13 mouse cellular contexts compared by ENCODE assay signal in the genomic region with DNA sequence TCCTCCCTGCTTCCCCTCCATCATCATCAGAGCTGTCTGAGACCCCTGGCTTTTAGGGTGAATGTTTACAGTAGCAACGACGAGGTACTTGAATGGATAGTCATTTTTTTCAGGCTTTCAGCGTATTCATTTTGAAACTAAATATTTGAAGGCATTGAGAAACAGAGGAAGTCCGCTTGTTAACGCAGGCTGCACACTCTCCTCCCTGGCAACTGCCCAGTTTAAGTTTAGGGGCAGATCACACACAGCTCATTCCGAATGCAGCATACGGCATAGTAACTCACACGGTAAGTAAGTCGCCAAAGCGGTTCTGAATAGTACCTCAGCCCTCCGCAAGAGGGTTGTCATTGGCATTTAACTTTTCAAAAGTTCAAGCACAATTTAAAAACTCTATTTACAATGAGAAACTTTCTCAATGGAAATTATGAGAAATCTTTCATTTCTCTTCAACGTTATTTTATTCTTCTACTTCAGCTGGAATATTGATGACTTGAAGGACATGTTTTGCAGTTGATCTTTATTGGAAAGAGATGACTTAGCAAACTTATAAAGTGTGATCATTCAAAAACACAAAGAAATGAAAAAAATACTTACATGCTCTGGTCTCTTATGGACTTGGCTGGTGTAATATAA.
A peak's percentile ranks its signal among the peaks of the same experiment; 100 is the strongest.
DNase-seq lines count a peak whose midpoint lies in the region; ATAC-seq and TF ChIP-seq lines count a peak whose summit lies in the region.
"Had no signal": no experiment of that assay in that cellular context is flagged by ENCODE, and none has a peak within 500 bp of the region (broad histone marks: within the 10 kb centered on the region; RNA-seq: fewer than 3 reads in every experiment).

No protein-coding gene starts in this region.

- no peak for TF ChIP-seq POLR2A in myocyte (IDR thresholded peaks at IDR 0.05; ENCODE audit: insufficient read length, low read depth)

- H3ac ChIP-seq in myocyte (ENCODE audit: control insufficient read depth, insufficient read length), result no peak overlapping the region

- no peak overlapping the region for H3K27ac ChIP-seq in layer of hippocampus, adult 2 months
- H3K27ac ChIP-seq in embryonic facial prominence, embryonic 14.5 days (replicated peaks; ENCODE audit: low read depth, low read length), result no peak overlapping the region
- H3K27ac ChIP-seq in lung, embryonic 15.5 days, result peak overlapping the region; percentile 53; the same call in 1 of the 2 replicates
- H3K27ac ChIP-seq: midbrain, embryonic 10.5 days; neural tube, embryonic 12.5 days had no signal

- H3K4me3 ChIP-seq in layer of hippocampus, adult 2 months, result peak overlapping the region; percentile 34
- peak overlapping the region; percentile 2; the same call in 1 of the 2 replicates for H3K4me3 ChIP-seq in embryonic facial prominence, embryonic 14.5 days (ENCODE audit: low read depth, low read length)
- H3K4me3 ChIP-seq in lung, embryonic 15.5 days, result peak overlapping the region; percentile 18; the same call in 1 of the 2 replicates
- peak overlapping the region; percentile 36 for H3K4me3 ChIP-seq in myocyte
- H3K4me3 ChIP-seq: midbrain, embryonic 10.5 days; neural tube, embryonic 12.5 days had no signal

- no peaks in the 10 kb centered on the region for H3K9me3 ChIP-seq in embryonic facial prominence, embryonic 14.5 days (ENCODE audit: control insufficient read depth, low read length)
- no peaks in the 10 kb centered on the region for H3K9me3 ChIP-seq in lung, embryonic 15.5 days
- H3K9me3 ChIP-seq: midbrain, embryonic 10.5 days; neural tube, embryonic 12.5 days had no signal

- no peak overlapping the region for H3K9ac ChIP-seq in embryonic facial prominence, embryonic 14.5 days (ENCODE audit: low read depth, low read length)
- no peak overlapping the region for H3K9ac ChIP-seq in lung, embryonic 15.5 days
- H3K9ac ChIP-seq: neural tube, embryonic 12.5 days had no signal

- DNase-seq in layer of hippocampus, adult 2 months (ENCODE audit: low spot score in 2 of 2), result no peak
- DNase-seq in layer of hippocampus, adult 11-12 months (ENCODE audit: low spot score), result no peak
- no peak for DNase-seq in embryonic facial prominence, embryonic 14.5 days (ENCODE audit: low spot score)
- DNase-seq in adipocyte (ENCODE audit: low spot score), result no peak
- no peak for DNase-seq in spleen, adult 12 weeks (ENCODE audit: low spot score)
- DNase-seq: gastrocnemius, postnatal 10 days; kidney, adult 11 months; right cerebral cortex, adult 18-20 months had no signal

- WGBS in embryonic facial prominence, embryonic 14.5 days, result 46% methylated on average over 12 of the region's 12 CpGs
- 23% methylated on average over 12 of the region's 12 CpGs for WGBS in lung, embryonic 15.5 days

- no peak for ATAC-seq in embryonic facial prominence, embryonic 14.5 days (ENCODE audit: low read depth)
- ATAC-seq in lung, embryonic 15.5 days (ENCODE audit: borderline replicate concordance, extremely low read depth, low FRiP score, low TSS enrichment), result peak; percentile 53; the same call in 1 of the 2 replicates
- ATAC-seq in cerebellum, adult (ENCODE audit: insufficient number of reproducible peaks, low FRiP score, low TSS enrichment), result no peak

- peak; percentile 46 for TF ChIP-seq CTCF in layer of hippocampus, adult 2 months (conservative IDR thresholded peaks at IDR 0.05)

- H3K4me2 ChIP-seq in embryonic facial prominence, embryonic 14.5 days (ENCODE audit: low read depth, low read length), result peak overlapping the region; percentile 55
- peak overlapping the region; percentile 41 for H3K4me2 ChIP-seq in lung, embryonic 15.5 days
- peak overlapping the region; percentile 83 for H3K4me2 ChIP-seq in myocyte (ENCODE audit: low read depth)
- H3K4me2 ChIP-seq: neural tube, embryonic 12.5 days had no signal

- peaks cover 18% of the 10 kb centered on the region for H3K79me2 ChIP-seq in myocyte (ENCODE audit: control insufficient read depth, insufficient read depth)

- H3K36me3 ChIP-seq in embryonic facial prominence, embryonic 14.5 days (ENCODE audit: control insufficient read depth, insufficient read depth, low read length), result 0 out of 2 replicates have a peak, but pooled peaks cover 6% of the 10 kb centered on the region
- no peaks in the 10 kb centered on the region for H3K36me3 ChIP-seq in lung, embryonic 15.5 days
- H3K36me3 ChIP-seq in myocyte (ENCODE audit: control insufficient read depth, insufficient read depth), result no peaks in the 10 kb centered on the region
- H3K36me3 ChIP-seq: midbrain, embryonic 10.5 days; neural tube, embryonic 12.5 days had no signal

- H3K27me3 ChIP-seq in embryonic facial prominence, embryonic 14.5 days (replicated peaks; ENCODE audit: control insufficient read depth, insufficient read depth, low read length), result no peaks in the 10 kb centered on the region
- no peaks in the 10 kb centered on the region for H3K27me3 ChIP-seq in lung, embryonic 15.5 days
- H3K27me3 ChIP-seq in myocyte (ENCODE audit: control insufficient read depth, insufficient read depth, insufficient read length), result no peaks in the 10 kb centered on the region
- H3K27me3 ChIP-seq: neural tube, embryonic 12.5 days had no signal

- peaks cover 28% of the 10 kb centered on the region for H3K4me1 ChIP-seq in embryonic facial prominence, embryonic 14.5 days (ENCODE audit: control insufficient read depth, insufficient read depth, low read length)
- peaks cover 40% of the 10 kb centered on the region for H3K4me1 ChIP-seq in lung, embryonic 15.5 days

TF ChIP-seq in myocyte, 11 proteins besides CTCF, POLR2A, EP300 and RAD21:
- TF ChIP-seq CEBPB (IDR thresholded peaks at IDR 0.05; ENCODE audit: insufficient read depth, poor library complexity, severe bottlenecking) (no peak), MYOG (IDR thresholded peaks at IDR 0.05; ENCODE audit: control insufficient read depth in 1 of 3, insufficient read depth in 1 of 3, insufficient read length in 2 of 3, low read depth in 2 of 3) (no peak), MAX (IDR thresholded peaks at IDR 0.05; ENCODE audit: low read depth) (no peak), POLR2AphosphoS2 (IDR thresholded peaks at IDR 0.05; ENCODE audit: insufficient read length, low read depth) (no peak), E2F4 (IDR thresholded peaks at IDR 0.05; ENCODE audit: insufficient read depth) (no peak), MYOD1 (IDR thresholded peaks at IDR 0.05; ENCODE audit: control insufficient read depth in 1 of 3, insufficient read length in 2 of 3, low read depth in 2 of 3) (no peak), REST (IDR thresholded peaks at IDR 0.05; ENCODE audit: insufficient read depth, insufficient read length) (no peak), USF1 (IDR thresholded peaks at IDR 0.05; ENCODE audit: low read depth) (no peak), TCF3 (IDR thresholded peaks at IDR 0.05; ENCODE audit: insufficient read length, low read depth) (no peak), TCF12 (IDR thresholded peaks at IDR 0.05; ENCODE audit: insufficient read depth, poor library complexity, severe bottlenecking) (no peak), SRF (IDR thresholded peaks at IDR 0.05; ENCODE audit: control insufficient read depth, insufficient read length, low read depth) (no peak)
